Mouse (Mus musculus) embryonic facial prominence, embryonic 11.5 days (tissue): ENCODE data around the gene 4930407I10Rik. TPM values are rescaled to one million over a fixed set of nuclear protein-coding genes. Genes with fewer than 3 reads are reported as not detected.

ENCODE experiments used
- ATAC-seq: fragments of 200-750 bp; cut with Nextera tagmentation; replicated peaks from 2 replicates; pipeline ENCODE4 v1.8.0; 2017; ENCODE audit warnings: low read depth; ENCODE audit not compliant: insufficient number of reproducible peaks, low FRiP score, low TSS enrichment
- DNase-seq: peaks from one replicate; pipeline ENCODE4 v3.0.0-alpha.2; 2015; ENCODE audit warnings: low spot score
- H3K27ac ChIP-seq: fragments of 300-500 bp; sonication (generic); replicated peaks from 2 replicates; pipeline ENCODE4 v1.5.1; 2014; ENCODE audit warnings: mild to moderate bottlenecking, low read depth, low read length, control low read depth
- H3K27me3 ChIP-seq: fragments of 300-500 bp; sonication (generic); 2 replicates; pipeline ENCODE4 v1.6.1; 2014; ENCODE audit warnings: mild to moderate bottlenecking, low read length, moderate library complexity, mixed read lengths; ENCODE audit not compliant: control insufficient read depth, insufficient read depth
- H3K36me3 ChIP-seq: fragments of 300-500 bp; sonication (generic); replicated peaks from 2 replicates; pipeline ENCODE4 v1.6.1; 2014; ENCODE audit warnings: low read depth, mild to moderate bottlenecking, low read length, moderate library complexity, mixed read lengths; ENCODE audit not compliant: control insufficient read depth, insufficient read depth
- H3K4me1 ChIP-seq: fragments of 300-500 bp; sonication (generic); 2 replicates; pipeline ENCODE4 v1.6.1; 2014; ENCODE audit warnings: low read length, mixed read lengths; ENCODE audit not compliant: control insufficient read depth, insufficient read depth
- H3K4me2 ChIP-seq: fragments of 300-500 bp; sonication (generic); 2 replicates; pipeline ENCODE4 v1.6.1; 2014; ENCODE audit warnings: low read depth, mild to moderate bottlenecking, control low read depth, low read length, moderate library complexity
- H3K4me3 ChIP-seq: fragments of 300-500 bp; sonication (generic); 2 replicates; pipeline ENCODE4 v1.5.1; 2014; ENCODE audit warnings: low read depth, low read length, control low read depth
- H3K9ac ChIP-seq: fragments of 300-500 bp; sonication (generic); replicated peaks from 2 replicates; pipeline ENCODE4 v1.6.1; 2014; ENCODE audit warnings: mild to moderate bottlenecking, control low read depth, low read length
- H3K9me3 ChIP-seq: fragments of 300-500 bp; sonication (generic); replicated peaks from 2 replicates; pipeline ENCODE4 v1.6.1; 2016; ENCODE audit warnings: mild to moderate bottlenecking, low read length, inconsistent platforms, mixed read lengths; ENCODE audit not compliant: control insufficient read depth
- WGBS: fragments of 180-500 bp; shearing (Covaris S2); extraction: QIAGEN DNeasy Blood & Tissue Kit; methylation state at CpG from one replicate; pipeline ENCODE4 v1.1.7; 2014; 5-methylcytosine and 5-hydroxymethylcytosine counted together
- polyA plus RNA-seq: library from polyadenylated mRNA; unstranded; fragments of >200 nt; fragmentation: Nextera tagmentation; extraction: Ambion mirVana; gene quantifications from 2 replicates; pipeline ENCODE4 v1.2.1, GENCODE M21; 2014

4930407I10Rik gene
- polyA plus RNA-seq, 1 experiment from 2014 or later = not detected

GRCm38 (mm10) chr15:82091061-82091460 lies 32.1 kb downstream of the 4930407I10Rik start:
- Histone ChIP-seq H3K36me3 (no peaks in the 10 kb centered on the region), H3K4me2 (no peak overlapping the region), H3K9me3 (no peaks in the 10 kb centered on the region), H3K27ac (no peak overlapping the region), H3K9ac (no peak overlapping the region), H3K27me3 (no peaks in the 10 kb centered on the region), H3K4me1 (no peaks in the 10 kb centered on the region), H3K4me3 (no peak overlapping the region)
- no peak for ATAC-seq
- 78% methylated on average over 7 of the region's 7 CpGs for WGBS
- DNase-seq = no peak

DNA sequence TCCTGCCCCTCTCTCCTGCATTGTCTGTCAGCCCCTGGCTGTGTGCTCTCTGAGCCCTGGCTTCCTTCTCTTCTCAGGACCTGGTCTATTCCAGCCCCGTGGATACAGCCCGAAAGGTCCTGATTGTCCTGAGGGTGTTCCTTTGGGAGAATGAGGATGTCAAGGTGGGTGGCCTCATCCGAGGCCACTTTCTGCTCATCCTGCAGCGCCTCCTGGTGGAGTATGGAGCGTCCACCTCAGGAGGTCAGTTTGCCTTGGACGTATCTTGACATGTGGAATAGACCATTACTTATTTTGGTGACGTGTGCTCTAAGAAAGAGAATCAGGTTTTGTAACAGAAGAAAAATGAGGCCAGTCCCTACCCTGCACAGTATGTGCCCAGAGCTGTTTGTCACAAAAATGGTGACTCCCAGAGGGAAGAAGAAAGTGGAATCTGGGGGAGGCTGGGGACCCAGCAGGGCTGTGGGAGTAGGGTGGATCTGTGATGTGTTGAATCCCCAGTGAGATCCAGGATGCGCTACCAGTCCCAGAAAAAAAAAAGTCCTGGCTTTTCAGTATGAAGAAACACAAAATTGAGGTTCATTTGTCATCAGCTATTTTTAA lies 48.1 kb downstream of the 4930407I10Rik start:
- no peak overlapping the region for H3K4me3 ChIP-seq
- H3K36me3 ChIP-seq = no peaks in the 10 kb centered on the region
- ATAC-seq (no peak), DNase-seq (peak; percentile 69)
- H3K4me2 ChIP-seq = no peak overlapping the region
- H3K27me3 ChIP-seq = no peaks in the 10 kb centered on the region
- WGBS = 20% methylated on average over 8 of the region's 8 CpGs
- H3K4me1 ChIP-seq = no peaks in the 10 kb centered on the region
- no peaks in the 10 kb centered on the region for H3K9me3 ChIP-seq
- no peak overlapping the region for H3K27ac ChIP-seq
- no peak overlapping the region; the same call in 1 of the 2 replicates for H3K9ac ChIP-seq

Other genes with a start within 250 kb of the 4930407I10Rik start
- 10.7 and 11.1 TPM in 2 replicates for gene Tob2, start 200.4 kb upstream of the 4930407I10Rik start, polyA plus RNA-seq
- 194 and 213 TPM in 2 replicates for gene Phf5a, start 187.2 kb upstream of the 4930407I10Rik start, polyA plus RNA-seq
- gene Aco2, start 186.8 kb upstream of the 4930407I10Rik start, polyA plus RNA-seq = 144 and 153 TPM in 2 replicates
- 60.3 and 63.5 TPM in 2 replicates for gene Polr3h, start 132.9 kb upstream of the 4930407I10Rik start, polyA plus RNA-seq
- gene Csdc2, start 122.4 kb upstream of the 4930407I10Rik start, polyA plus RNA-seq = 5.5 and 8.4 TPM in 2 replicates
- 19.9 and 21.3 TPM in 2 replicates for gene Pmm1, start 98.2 kb upstream of the 4930407I10Rik start, polyA plus RNA-seq
- gene 1700029P11Rik, start 78.6 kb upstream of the 4930407I10Rik start, polyA plus RNA-seq = not detected in 2 replicates
- 91.5 and 94.4 TPM in 2 replicates for gene Xrcc6, start 71.3 kb upstream of the 4930407I10Rik start, polyA plus RNA-seq
- 26.9 and 31.6 TPM in 2 replicates for gene Desi1, start 25.3 kb upstream of the 4930407I10Rik start, polyA plus RNA-seq
- gene Snu13, start 11.6 kb upstream of the 4930407I10Rik start, polyA plus RNA-seq = 342 and 357 TPM in 2 replicates
- gene Mei1, start 10.8 kb downstream of the 4930407I10Rik start, polyA plus RNA-seq = not detected in 2 replicates
- 19.9 and 21.0 TPM in 2 replicates for gene Ccdc134, start 68.8 kb downstream of the 4930407I10Rik start, polyA plus RNA-seq
- gene Srebf2, start 88.0 kb downstream of the 4930407I10Rik start, polyA plus RNA-seq = 105 and 109 TPM in 2 replicates
- 0.18 and 0.26 TPM in 2 replicates for gene Shisa8, start 153.7 kb downstream of the 4930407I10Rik start, polyA plus RNA-seq
- 0.42 TPM in 1 of 2 replicates, not detected in the other for gene Tnfrsf13c, start 165.2 kb downstream of the 4930407I10Rik start, polyA plus RNA-seq
- 86.4 and 92.5 TPM in 2 replicates for gene Cenpm, start 185.6 kb downstream of the 4930407I10Rik start, polyA plus RNA-seq
- 0.35 and 0.45 TPM in 2 replicates for gene 1500009C09Rik, start 193.2 kb downstream of the 4930407I10Rik start, polyA plus RNA-seq
- gene Sept3, start 215.7 kb downstream of the 4930407I10Rik start, polyA plus RNA-seq = 66.3 and 66.7 TPM in 2 replicates
- gene Wbp2nl, start 239.8 kb downstream of the 4930407I10Rik start, polyA plus RNA-seq = 0.34 TPM in 1 of 2 replicates, not detected in the other